Mouse (Mus musculus): Measurements from ENCODE around the gene Hist1h2bf.
"Not testable (repeated sequence)": the region's sequence is repeated elsewhere in the genome, so short reads cannot be mapped to it uniquely, and the experiment has no call there.

Hist1h2bf gene

GRCm38 (mm10) chr13:23586940-23587225 lies 12.9 kb upstream of the Hist1h2bf start:
- DNase-seq (ENCODE audit: low read depth, low spot score): no peak

GRCm38 (mm10) chr13:23586099-23586939 lies 12.3 kb upstream of the Hist1h2bf start:
- DNase-seq (ENCODE audit: low read depth, low spot score): no peak

- DNase-seq (ENCODE audit: low read depth, low spot score): peak; percentile 83
Observed at GRCm38 (mm10) chr13:23585442-23586098, 11.6 kb upstream of the Hist1h2bf start.

GRCm38 (mm10) chr13:23585029-23585441 lies 11.0 kb upstream of the Hist1h2bf start:
- peak; percentile 40 for DNase-seq (ENCODE audit: low read depth, low spot score)

GRCm38 (mm10) chr13:23584331-23584730 lies 10.3 kb upstream of the Hist1h2bf start:
- DNase-seq (ENCODE audit: low read depth, low spot score): no peak

- no peak for DNase-seq (ENCODE audit: low read depth, low spot score)
Observed at GRCm38 (mm10) chr13:23583387-23584068, 9.5 kb upstream of the Hist1h2bf start.

- no peak for DNase-seq (ENCODE audit: low read depth, low spot score)
Observed at GRCm38 (mm10) chr13:23582219-23583056, 8.4 kb upstream of the Hist1h2bf start.

- peak; percentile 97 for DNase-seq (ENCODE audit: low read depth, low spot score)
Observed at GRCm38 (mm10) chr13:23581408-23582218, 7.6 kb upstream of the Hist1h2bf start, which contains the start of gene Hist1h4d. Gene Hist1h4d, plus strand, starts transcription at chr13:23581598.

- no peak for DNase-seq (ENCODE audit: low read depth, low spot score)
Observed at GRCm38 (mm10) chr13:23577835-23578234, 3.8 kb upstream of the Hist1h2bf start.

GRCm38 (mm10) chr13:23576906-23577639 lies 3.1 kb upstream of the Hist1h2bf start:
- no peak for DNase-seq (ENCODE audit: low read depth, low spot score)

- DNase-seq (ENCODE audit: low read depth, low spot score): no peak
Observed at GRCm38 (mm10) chr13:23576351-23576881, 2.4 kb upstream of the Hist1h2bf start.

- not testable (repeated sequence) for DNase-seq (ENCODE audit: low read depth, low spot score)
Observed at GRCm38 (mm10) chr13:23575864-23576313, 1.9 kb upstream of the Hist1h2bf start.

- no peak for DNase-seq (ENCODE audit: low read depth, low spot score)
Observed at GRCm38 (mm10) chr13:23575271-23575851, 1.4 kb upstream of the Hist1h2bf start, which contains the start of gene Hist1h3d. Gene Hist1h3d, plus strand, starts transcription at chr13:23575763.

- DNase-seq (ENCODE audit: low read depth, low spot score): not testable (repeated sequence)
Observed at GRCm38 (mm10) chr13:23574546-23575170, 662 bp upstream of the Hist1h2bf start.

GRCm38 (mm10) chr13:23573034-23573897 lies 730 bp downstream of the Hist1h2bf start:
- DNase-seq (ENCODE audit: low read depth, low spot score): not testable (repeated sequence)

GRCm38 (mm10) chr13:23572218-23573033 lies 1.6 kb downstream of the Hist1h2bf start:
- DNase-seq (ENCODE audit: low read depth, low spot score): no peak

Data from retina, adult 2 months (tissue).